Mouse (Mus musculus) T-cell, adult 2 months (primary cell): ENCODE data around the gene Itga5.
A peak's percentile ranks its signal among the peaks of the same experiment; 100 is the strongest.

Experiments
- DNase-seq: peaks from one replicate; pipeline ENCODE4 v3.0.0; 2022; ENCODE audit warnings: low spot score

Itga5 gene

DNA sequence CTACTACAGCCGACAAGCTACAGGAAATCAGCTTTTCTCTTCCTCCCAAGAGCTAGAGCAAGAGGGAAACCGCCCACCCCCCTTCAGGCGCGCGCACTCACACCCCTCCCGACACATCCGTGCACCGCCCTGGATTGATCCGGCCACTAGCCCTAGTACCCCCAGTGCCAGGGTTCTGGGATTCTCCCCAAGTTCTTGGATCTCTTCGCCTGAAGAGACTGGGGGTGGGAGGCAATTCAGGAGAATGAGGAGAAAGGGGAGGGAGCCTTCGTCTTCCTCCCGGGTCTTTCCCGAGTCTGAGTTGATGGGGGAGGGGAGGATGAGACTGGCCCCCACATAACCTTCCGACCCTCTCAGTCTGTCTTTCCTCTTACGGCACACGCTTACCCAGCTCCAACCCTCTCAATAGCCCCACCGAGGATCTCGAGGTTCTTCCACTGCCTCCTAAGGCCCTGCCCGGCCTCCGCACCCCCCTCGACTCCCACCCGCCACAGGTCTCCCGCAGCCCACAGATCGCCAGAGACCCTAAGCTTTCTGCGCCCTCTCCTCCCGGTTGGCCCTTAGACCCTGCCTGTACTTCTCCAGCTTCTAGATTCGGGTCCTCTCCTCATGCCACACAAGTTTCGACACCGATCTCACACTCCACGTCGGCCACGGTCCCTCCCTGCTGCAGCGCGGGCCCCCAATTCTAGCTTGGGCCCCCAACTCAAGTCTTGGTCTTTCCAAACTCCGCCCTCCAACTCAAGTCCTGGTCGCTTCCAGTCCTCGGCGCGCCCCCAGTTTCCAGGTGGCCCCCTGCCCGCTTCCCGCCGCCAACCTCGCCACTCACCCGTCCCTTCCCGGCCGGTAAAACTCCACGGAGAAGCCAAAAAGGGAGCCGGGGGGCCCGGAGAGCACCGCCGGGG is 840 bp downstream of the Itga5 start:
- DNase-seq, result peak; percentile 46

DNA sequence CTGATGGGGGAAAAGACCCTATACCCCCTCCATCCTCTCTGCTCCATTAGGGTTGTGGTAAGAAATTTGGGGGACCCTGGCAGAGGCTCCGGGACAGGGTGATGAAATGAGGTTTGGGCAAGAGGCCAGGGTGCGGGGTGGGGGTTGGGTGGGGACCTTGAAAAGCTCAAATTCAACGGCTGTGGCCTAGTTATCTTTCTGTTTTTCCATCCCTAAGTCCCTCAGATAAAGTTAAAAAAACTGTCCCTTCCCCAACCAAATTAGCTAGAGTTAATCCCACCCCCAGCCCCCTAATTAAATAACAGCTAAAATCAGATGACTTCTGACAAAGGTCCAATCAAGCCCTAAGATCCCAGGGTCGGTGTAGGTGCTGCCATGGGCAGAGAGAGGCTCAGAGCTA is 1.8 kb downstream of the Itga5 start:
- no peak for DNase-seq

DNA sequence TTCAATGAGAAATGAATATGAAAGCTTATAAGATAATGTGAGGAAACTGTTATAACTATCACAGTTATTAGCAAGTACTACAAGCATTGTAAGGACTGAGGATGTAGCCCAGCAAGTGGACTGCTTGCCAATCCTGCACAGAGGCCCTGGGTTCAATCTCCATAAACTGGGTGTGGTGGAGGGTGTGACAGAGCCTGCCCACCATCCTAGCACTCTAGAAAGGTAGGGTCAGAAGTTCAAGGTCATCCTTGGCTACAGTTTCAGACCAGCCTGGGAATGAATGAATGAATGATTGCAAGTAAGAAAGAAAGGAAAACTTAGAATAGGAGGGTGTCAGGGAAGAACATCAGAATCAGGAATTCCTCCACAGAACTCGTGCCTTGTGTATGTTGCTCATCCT is 2.8 kb downstream of the Itga5 start:
- no peak for DNase-seq

DNA sequence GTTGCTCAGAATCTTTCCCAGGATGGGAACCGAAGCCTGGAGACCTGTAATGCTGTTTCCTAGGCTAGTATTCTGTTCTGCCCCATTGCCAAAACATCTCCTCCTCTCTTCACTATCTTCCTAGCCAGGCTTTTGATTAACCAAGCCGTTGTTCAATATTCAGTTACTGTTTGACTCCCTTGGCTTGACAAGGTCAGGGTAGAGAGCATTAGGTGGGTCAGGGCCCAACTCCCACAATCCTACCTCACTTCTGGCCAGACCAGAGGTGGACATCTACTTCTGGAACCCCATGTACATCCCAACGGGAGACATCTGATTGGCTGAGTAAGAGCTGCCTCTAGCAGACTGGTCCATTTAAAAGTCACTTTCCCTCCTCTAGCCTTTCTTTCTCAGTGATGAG is 3.6 kb downstream of the Itga5 start:
- DNase-seq, result no peak

DNA sequence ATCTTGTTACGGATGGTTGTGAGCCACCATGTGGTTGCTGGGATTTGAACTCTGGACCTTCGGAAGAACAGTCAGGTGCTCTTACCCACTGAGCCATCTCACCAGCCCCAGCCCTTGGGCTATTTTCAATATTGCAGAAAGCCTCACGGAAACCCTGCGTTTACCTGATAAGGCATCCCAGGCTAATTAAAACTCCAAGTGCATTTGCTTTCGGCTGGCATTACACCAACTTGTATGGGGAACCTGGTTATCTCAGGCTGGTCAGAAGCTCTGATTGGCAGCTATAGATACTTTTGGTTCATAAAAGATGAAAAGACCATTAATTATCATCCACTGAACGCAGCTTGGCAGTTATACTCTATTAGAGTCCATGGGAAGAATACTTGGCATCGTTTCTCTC is 4.2 kb downstream of the Itga5 start:
- DNase-seq, result no peak

DNA sequence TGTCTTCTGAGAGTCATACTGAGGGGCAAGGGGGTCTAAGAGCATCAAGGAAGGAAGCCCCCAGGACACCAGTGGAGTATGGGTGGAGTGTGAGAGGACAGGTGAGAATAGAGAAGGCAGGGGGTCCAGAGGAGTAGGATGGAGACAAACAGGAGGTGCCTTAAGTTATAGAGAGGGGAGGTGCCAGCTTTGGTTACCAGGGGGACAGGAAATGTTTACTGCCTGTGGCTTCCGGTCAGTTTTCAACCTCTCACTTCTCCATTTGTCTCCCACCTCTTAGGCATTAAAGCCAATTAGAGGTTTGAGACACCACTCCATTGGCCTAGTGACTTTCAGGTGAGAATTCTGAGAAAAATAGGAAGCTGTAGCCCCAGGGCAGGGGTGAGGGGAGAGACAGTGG is 5.3 kb downstream of the Itga5 start:
- DNase-seq, result no peak

DNA sequence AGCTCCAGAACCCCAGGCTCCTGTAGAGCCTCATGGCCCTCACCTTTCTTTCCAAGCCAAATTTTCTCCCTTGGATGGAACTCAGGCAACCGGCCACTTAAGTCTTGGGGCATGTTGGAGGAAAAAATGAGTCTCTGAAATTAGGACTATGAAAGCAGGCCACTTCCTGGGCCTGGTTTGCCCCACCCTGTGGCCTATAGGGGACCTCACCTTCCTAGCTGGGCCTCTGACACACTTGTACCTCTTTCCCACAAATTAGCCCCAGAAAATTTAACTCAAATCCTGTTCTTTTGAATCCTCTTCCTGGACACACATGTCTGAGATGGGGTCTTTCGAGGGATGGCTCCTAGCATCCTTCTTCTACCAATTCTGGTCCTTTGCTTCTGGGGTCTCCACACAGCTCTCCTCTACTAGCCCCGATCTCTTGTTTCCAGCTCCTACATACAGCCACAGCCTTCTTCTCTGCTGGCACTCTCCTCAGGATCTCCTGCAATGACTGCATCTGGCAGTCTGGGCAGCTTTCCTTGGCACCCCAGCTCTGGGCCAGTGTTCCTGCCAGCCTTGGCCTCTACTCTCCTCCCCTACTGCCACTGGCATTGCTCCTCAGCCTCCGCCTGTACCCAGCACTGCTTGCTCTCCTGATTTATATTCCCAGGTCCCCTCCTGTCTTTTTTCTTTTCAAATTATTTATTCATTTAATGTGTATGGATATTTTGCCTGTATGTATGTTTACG is 6.5 kb downstream of the Itga5 start:
- DNase-seq, result no peak

DNA sequence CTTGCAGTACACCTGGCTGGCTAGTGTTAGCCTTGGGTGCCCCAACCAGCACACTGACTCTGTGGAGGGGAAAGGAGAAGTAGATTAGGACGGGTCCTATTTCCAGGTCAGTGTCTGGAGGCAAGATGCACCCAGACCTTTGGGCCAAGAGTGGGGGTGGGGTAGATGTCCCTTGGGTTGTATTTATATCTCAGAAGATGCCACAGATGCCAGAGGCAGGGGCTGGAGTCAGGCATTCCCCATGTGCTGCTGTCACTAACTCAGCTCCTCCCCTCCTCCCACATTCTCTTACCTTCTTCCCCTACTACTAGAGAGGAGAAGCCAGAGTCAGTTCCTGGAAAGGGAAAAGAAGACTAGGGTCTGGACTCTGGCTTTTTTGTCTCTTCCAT is 7.4 kb downstream of the Itga5 start:
- no peak for DNase-seq

DNA sequence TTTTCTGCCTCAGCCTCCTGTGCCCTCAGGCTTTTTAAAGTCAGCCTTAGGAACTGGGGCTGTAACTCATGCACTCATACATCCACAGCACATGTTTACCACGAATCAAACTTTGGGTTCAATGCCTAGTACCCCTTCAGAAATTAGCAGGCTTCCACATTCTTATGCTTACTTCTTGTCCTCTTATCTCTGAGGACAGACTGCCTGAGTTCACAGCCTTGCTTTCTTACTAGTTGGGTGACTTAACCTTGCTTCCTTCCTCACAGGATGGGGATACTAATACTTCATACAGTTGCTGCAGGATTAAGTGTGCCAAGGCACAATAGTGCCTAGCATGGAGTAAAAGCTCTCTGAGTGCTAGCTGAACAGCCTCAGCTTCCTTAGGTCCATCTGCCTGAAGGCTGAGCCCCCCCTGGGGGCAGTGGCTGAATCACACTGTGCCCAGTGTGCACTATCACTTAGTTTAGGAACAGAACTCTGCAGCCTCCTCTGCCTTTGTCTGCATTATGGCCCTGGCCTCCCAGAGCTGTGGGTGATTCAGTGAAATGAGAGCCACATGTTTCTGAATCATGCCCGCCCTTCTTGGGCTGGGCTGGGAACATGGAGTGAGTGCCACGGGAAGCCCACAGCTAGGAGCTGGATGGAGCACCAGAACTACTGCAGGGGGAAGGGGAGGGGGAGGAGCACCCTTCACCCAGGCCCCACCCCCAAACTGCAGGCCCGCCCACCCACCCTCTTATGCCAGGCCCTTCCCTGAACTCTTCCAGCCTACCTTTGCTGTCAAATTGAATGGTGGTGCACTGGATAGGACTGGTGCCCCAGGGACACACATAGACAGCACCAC is 8.1 kb downstream of the Itga5 start:
- no peak for DNase-seq

DNA sequence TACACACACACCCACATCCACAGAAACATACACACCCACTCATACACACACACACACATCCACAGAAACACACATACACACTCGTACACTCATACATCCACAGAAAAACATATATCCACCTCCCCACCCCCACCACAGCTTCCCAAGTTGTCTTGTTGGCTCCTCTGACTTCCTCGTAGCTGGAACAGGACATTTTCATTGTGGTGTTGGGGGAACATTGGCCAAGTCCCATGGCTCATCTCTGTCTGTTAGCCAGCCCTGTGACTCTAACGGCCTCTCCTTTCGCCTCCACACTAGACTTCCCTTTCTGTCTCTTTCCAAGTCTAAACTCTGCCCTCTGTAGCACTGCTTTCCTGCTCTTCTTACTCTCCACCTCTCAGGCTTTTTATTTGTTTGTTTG is 8.7 kb downstream of the Itga5 start:
- DNase-seq, result no peak

DNA sequence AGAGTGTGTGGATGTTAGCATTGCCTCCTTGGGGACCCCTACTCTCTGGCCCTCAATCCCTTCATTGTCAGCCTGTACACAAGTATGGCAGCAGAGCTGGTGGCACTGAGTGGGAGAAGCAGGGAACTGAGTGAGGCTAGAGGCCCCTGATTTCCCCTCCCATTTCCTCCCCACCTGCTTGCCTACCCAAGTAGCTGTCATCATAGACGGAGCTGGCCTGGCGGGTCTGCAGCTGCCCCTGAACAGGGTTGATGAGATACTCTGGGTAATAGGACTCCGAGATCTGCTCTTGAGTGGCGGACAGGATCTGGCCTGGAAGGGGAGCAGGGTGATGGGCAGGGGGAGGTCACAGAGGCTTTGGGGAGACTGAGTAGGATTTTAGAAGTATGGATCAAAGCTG is 10.4 kb downstream of the Itga5 start:
- no peak for DNase-seq

DNA sequence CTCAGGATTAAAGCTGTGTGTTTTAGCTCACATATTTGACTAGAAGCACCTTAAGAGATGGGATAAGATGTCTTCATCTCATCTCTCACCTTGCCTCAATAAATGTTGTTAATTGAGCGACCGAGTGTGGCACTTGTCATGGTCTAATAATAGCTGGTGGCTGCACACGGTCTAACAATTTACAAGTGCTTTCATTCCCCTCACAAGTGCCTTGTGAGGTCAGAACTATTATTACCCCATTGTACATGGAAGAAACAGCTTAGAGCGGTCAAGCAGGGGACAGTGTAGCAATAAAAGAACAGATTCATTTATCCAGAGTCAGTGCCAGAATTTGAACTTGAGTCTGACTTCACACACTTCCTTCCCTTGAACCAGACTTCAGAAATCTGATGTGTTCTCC is 11.1 kb downstream of the Itga5 start:
- DNase-seq, result no peak

DNA sequence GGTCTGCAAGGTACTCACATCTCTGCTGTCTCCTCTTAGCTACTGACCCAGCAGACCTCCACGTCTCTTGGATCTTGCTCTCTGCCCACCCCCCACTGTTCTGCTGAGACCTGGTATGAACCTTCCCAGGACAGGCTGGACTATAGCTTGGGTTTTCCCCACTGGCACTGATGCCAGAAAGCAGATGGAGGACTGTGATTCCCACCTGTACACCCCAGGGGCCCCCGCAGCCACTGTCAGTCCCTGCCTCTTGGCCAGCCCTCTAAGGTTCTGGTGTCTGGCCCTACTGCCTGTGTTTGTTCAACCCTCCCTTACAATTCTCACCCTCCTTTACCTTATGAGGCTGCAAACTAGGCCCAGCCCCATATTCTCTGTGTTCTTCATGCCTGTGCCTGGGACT is 11.9 kb downstream of the Itga5 start:
- no peak for DNase-seq

DNA sequence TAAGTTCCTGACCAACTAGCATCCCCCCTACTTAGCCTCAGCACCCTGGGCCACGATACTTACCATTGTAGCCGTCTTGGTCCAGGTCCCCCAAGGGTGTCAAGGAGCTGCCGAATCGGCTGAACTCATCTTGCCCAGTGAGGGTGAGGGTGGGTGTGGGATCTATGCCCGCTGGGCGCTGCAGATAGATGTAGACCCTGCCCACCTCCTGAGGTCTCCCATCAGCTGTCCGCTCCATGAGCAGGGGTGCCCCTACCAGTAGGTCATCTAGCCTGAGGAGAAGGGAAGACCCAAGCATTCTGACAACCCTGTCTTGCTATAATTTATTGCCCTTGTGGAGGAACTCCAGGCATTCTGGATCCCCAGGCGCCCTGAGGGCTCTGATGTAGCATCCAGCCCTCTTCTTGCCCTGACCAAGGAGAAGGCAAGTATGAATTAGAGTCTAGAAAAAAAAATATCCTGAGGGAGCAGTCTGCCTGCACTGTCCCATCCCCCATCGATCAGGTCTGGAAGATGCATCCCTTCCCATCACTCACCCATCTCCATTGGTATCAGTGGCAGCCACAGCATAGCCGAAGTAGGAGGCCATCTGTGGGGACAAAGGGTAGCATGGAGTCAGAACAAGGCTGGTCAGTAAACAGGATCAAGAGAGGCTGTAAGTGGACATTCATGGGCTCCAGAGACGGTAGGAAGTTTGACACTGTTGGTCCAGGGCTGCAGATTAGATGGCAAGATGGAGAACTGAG is 12.9 kb downstream of the Itga5 start:
- DNase-seq, result no peak

DNA sequence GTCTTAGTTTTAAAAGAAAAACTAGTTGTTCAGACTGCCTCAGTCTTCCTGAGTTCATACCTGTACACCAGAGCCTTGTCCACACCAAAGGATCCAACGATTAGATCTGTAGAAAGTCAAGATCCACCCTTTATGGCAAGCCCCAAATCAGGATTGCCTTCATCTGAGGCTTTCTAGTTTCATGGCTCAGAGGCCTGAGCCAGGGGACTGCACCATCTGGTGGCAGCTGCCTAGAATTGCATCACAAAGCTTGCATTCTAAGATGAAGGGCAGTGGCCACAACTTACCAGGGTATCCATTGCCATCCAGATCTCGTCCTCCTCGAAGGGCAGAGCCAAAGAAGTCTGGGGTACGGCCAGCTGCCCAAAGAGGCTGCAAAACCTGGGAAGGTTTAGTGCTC is 13.7 kb downstream of the Itga5 start:
- peak; percentile 36 for DNase-seq

DNA sequence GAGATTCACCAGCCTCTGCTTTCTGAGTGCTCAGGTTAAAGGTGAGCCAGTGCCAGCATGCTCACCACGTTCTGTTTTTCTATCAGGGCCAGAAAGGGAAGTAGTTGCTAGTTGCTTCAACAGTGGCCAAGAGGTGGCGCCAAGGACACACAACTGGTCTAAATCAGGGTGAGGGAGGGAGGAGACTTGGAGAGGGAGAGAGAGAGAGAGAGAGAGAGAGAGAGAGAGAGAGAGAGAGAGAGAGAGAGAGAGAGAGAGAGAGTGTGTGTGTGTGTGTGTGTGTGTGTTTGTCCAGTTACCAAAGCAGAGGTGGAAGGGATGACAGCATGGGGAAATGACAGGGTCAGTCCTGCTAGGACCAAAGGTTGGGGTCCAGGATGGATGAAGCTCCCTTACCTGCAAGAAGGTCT is 19.3 kb downstream of the Itga5 start:
- peak; percentile 39 for DNase-seq

DNA sequence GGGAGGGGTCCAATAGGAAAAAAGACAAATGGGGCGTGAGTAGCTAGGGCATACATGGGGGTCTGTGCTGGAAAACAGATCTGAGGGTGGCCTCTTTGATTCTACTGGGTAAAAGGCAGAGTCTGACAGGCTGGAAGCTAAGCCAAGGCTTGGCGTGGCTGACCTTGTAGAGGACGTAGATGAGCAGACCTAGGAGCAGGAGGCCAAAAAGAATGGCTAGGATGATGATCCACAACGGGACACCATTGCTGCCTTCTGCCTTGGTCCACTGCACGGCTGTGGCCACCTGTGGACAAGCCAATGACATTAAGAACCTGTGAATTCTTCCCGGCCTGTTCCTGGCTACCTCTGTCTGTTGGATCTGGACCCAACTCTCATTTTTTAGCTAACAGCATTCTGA is 20.8 kb downstream of the Itga5 start:
- DNase-seq, result no peak

DNA sequence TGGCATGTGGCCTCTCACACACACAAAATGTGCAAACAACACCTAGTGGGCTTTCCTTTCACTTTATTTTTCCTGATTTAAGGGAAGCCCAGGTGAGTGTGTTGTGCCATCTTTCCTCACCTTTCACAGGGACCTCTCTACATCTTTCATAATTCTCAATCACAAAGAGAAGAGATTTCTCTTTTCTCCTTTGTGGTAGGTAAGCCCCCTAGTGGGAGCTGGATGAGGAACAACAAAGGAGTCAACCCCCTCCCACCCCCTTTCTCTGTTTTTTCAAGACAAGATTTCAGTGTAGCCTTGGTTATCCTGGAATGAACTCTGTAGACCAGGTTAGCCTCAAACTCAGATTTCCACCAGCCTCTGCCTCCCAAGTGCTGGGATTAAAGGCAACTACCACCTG is 23.0 kb downstream of the Itga5 start:
- no peak for DNase-seq

DNA sequence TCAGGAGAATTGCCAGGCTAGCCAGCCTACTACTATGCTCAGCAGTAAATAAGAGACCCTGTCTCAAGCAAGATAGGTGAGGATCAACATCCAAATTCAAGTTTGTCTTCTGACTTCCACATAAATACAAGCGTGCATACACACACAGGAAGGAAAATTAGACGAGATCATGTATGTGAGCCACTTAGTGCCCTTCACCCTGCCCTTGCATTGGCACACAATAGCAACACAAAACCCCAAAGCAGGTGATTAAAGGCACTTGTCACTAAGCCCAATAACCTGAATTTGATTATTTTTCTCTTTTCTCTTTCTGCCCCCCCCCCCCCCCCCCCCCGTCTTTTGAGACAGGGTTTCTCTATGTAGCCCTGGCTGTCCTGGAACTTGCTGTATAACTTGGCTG is 23.6 kb downstream of the Itga5 start:
- no peak for DNase-seq

DNA sequence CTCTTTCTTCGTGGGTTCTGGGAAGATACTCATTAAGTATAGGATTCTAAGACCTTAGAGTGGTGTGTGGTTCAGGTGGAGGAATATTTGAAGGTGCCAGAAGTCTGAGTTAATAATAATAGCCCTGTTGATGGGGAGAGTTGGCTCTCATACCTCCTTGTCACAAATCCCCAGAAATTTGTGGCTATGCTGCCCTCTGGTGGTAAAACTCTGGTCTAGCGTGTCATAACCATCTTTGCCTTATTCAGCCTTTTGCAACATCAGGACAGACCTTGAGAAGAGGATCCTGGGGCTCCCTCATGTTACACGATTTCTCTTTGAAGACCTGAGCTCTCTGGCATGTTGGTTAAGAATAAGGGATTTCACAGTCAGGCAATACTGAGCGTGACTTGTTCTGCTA is 24.1 kb downstream of the Itga5 start:
- DNase-seq, result peak; percentile 63

DNA sequence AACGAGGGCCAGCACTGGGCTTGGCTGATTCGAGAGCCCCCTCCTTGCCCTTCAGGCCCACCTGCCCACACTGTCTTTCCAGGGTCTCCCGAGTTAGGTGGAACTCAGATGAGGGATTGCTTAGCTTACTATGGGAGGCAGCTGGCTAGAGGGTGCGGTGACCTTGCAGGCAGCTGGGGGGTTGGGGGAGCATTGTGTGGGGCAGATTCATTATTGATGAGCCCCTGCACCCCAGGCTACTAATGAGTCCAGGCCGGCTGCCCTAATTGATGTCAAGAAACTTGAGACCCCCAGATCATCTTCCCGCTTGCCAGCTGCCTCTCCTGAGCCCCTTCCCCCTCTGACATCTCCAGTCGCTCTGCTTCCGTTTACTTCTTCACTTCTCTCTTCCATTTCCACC is 25.0 kb downstream of the Itga5 start:
- no peak for DNase-seq

DNA sequence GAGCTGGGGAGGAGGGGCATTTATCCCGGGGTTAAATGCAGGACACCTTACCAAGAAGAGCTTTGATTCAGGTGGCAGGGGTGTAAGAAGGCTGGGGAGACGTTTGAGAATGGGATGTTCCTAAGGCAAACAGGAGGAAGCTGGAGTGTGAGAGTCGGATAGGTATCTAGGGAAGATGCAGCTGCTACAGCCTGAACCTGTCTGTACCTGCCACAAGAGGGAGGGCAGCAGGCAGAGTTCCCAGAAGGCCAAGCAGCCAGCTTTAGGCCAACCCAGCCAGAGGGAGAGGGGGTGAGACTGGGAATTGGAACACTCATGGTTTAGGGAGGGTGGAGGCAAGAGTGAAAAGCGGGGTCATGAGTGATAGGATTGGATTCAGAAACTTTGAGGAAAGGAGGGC is 25.8 kb downstream of the Itga5 start:
- no peak for DNase-seq
